Mouse (Mus musculus) thymus, postnatal 36 days (tissue): Measurements from ENCODE around the gene Irak4.

ENCODE experiments used
- DNase-seq, 2 experiments: peaks; one replicate each; pipeline ENCODE4 v3.0.0; 2022; ENCODE audit warnings: mixed read lengths in 2 of 2

Gene Irak4

GRCm38 (mm10) chr15:94564909-94565308, 21.5 kb downstream of the Irak4 start:
- DNase-seq: no peak

- no peak for DNase-seq
Observed at GRCm38 (mm10) chr15:94565854-94566253, 22.4 kb downstream of the Irak4 start.

- no peak for DNase-seq
Observed at GRCm38 (mm10) chr15:94568496-94569182, 25.2 kb downstream of the Irak4 start.

- DNase-seq: no peak
Observed at GRCm38 (mm10) chr15:94571501-94571900, 28.1 kb downstream of the Irak4 start.

- DNase-seq: no peak
Observed at GRCm38 (mm10) chr15:94572746-94573145, 29.3 kb downstream of the Irak4 start.

- DNase-seq: no peak
Observed at GRCm38 (mm10) chr15:94574566-94575268, 31.3 kb downstream of the Irak4 start.

- DNase-seq: no peak
Observed at GRCm38 (mm10) chr15:94582000-94582593, 38.7 kb downstream of the Irak4 start.

- no peak for DNase-seq
Observed at GRCm38 (mm10) chr15:94583153-94583552, 39.7 kb downstream of the Irak4 start.

- DNase-seq: no peak
Observed at GRCm38 (mm10) chr15:94584738-94585137, 41.3 kb downstream of the Irak4 start.

- DNase-seq: no peak
Observed at GRCm38 (mm10) chr15:94587826-94588715, 44.6 kb downstream of the Irak4 start.

- DNase-seq: peak; percentile 98
Observed at GRCm38 (mm10) chr15:94589219-94590075, 46.0 kb downstream of the Irak4 start, which contains the start of gene Twf1. Gene Twf1 (minus strand): TSS chr15:94589889.

- no peak for DNase-seq
Observed at GRCm38 (mm10) chr15:94590083-94590482, 46.6 kb downstream of the Irak4 start.

GRCm38 (mm10) chr15:94591356-94591755, 47.9 kb downstream of the Irak4 start:
- DNase-seq: no peak

- DNase-seq: no peak
Observed at GRCm38 (mm10) chr15:94593586-94593985, 50.1 kb downstream of the Irak4 start.

- DNase-seq: no peak
Observed at GRCm38 (mm10) chr15:94600145-94600707, 56.8 kb downstream of the Irak4 start.

GRCm38 (mm10) chr15:94601339-94601738, 57.9 kb downstream of the Irak4 start:
- peak; percentile 37 to 42 for DNase-seq

- no peak for DNase-seq
Observed at GRCm38 (mm10) chr15:94602441-94602840, 59.0 kb downstream of the Irak4 start.

GRCm38 (mm10) chr15:94607768-94608167, 64.3 kb downstream of the Irak4 start:
- no peak for DNase-seq

GRCm38 (mm10) chr15:94616036-94616435, 72.6 kb downstream of the Irak4 start:
- DNase-seq: no peak

- no peak for DNase-seq
Observed at GRCm38 (mm10) chr15:94620909-94621308, 77.5 kb downstream of the Irak4 start.

GRCm38 (mm10) chr15:94628463-94628829, 85.0 kb downstream of the Irak4 start:
- DNase-seq: no peak
